Comparison of ENCODE assay signal across 8 mouse cellular contexts in genomic region chr4:134252131-134252910, GRCm38 (mm10). TPM values are rescaled to one million over a fixed set of nuclear protein-coding genes. Genes with fewer than 3 reads are reported as not detected.
A peak's percentile ranks its signal among the peaks of the same experiment; 100 is the strongest.
DNase-seq lines count a peak whose midpoint lies in the region; ATAC-seq and TF ChIP-seq lines count a peak whose summit lies in the region.

No protein-coding gene starts in this region.

- no peaks in the 10 kb centered on the region for H3K36me3 ChIP-seq in spleen, adult 2 months (ENCODE audit: control insufficient read depth, insufficient read depth, low read length)
- no peaks in the 10 kb centered on the region for H3K36me3 ChIP-seq in heart, embryonic 14.5 days (ENCODE audit: control insufficient read depth, insufficient read depth, low read length)
- no peaks in the 10 kb centered on the region for H3K36me3 ChIP-seq in limb, embryonic 14.5 days (ENCODE audit: control insufficient read depth, insufficient read depth, low read length)
- no peaks in the 10 kb centered on the region for H3K36me3 ChIP-seq in neural tube, embryonic 15.5 days

- TF ChIP-seq CTCF in spleen, adult 2 months (IDR thresholded peaks at IDR 0.05; ENCODE audit: extremely low read depth, insufficient read depth, insufficient read length, insufficient replicate concordance) = no peak

- peaks cover 5% of the 10 kb centered on the region for H3K4me1 ChIP-seq in spleen, adult 2 months (ENCODE audit: control insufficient read depth, insufficient read depth, insufficient read length)
- H3K4me1 ChIP-seq in heart, embryonic 14.5 days (ENCODE audit: control insufficient read depth in 2 of 2, insufficient read depth in 2 of 2, low read length in 2 of 2) = peaks cover 47 to 54% of the 10 kb centered on the region in 2 experiments
- H3K4me1 ChIP-seq in limb, embryonic 14.5 days (ENCODE audit: control insufficient read depth, insufficient read depth, low read length) = peaks cover 34% of the 10 kb centered on the region
- peaks cover 68% of the 10 kb centered on the region for H3K4me1 ChIP-seq in neural tube, embryonic 15.5 days

- WGBS in spleen, adult 2 months = 45% methylated on average over 22 of the region's 22 CpGs
- 27% methylated on average over 22 of the region's 22 CpGs for WGBS in heart, embryonic 14.5 days
- WGBS in limb, embryonic 14.5 days = 8% methylated on average over 22 of the region's 22 CpGs
- WGBS in neural tube, embryonic 15.5 days = 7% methylated on average over 22 of the region's 22 CpGs

- no peak for DNase-seq in spleen, adult 2 months (ENCODE audit: low read depth in 1 of 2, low spot score in 2 of 2)
- no peak for DNase-seq in spleen, adult 12 weeks (ENCODE audit: low spot score)
- no peak for DNase-seq in limb, embryonic 14.5 days (ENCODE audit: low spot score)
- DNase-seq in cerebellum, adult 11-12 months = no peak
- DNase-seq in frontal cortex, postnatal 10 days (ENCODE audit: low spot score in 2 of 2) = no peak
- DNase-seq in yolk sac, embryonic 10.5 days (ENCODE audit: low spot score) = no peak

- H3K27me3 ChIP-seq in spleen, adult 2 months (ENCODE audit: control insufficient read depth, insufficient read depth, low read length) = peaks cover 25% of the 10 kb centered on the region
- H3K27me3 ChIP-seq in heart, embryonic 14.5 days (ENCODE audit: control insufficient read depth, insufficient read depth, low read length) = peaks cover 31% of the 10 kb centered on the region
- H3K27me3 ChIP-seq in limb, embryonic 14.5 days (ENCODE audit: control insufficient read depth, insufficient read depth, low read length) = peaks cover 58% of the 10 kb centered on the region
- peaks cover 66% of the 10 kb centered on the region for H3K27me3 ChIP-seq in neural tube, embryonic 15.5 days (replicated peaks)

- peak overlapping the region; percentile 69 for H3K9ac ChIP-seq in heart, embryonic 14.5 days (ENCODE audit: low read length)
- peak overlapping the region; percentile 57 for H3K9ac ChIP-seq in limb, embryonic 14.5 days (ENCODE audit: low read depth, low read length, severe bottlenecking)
- H3K9ac ChIP-seq in neural tube, embryonic 15.5 days (replicated peaks) = peak overlapping the region; percentile 70

- no peak for TF ChIP-seq POLR2A in spleen, adult 2 months (IDR thresholded peaks at IDR 0.05; ENCODE audit: low read depth, low read length)
- TF ChIP-seq POLR2A in limb, embryonic 14.5 days (IDR thresholded peaks at IDR 0.05; ENCODE audit: borderline replicate concordance, extremely low read depth, insufficient read depth, insufficient read length) = no peak

- 0 out of 2 replicates have a peak overlapping the region, but pooled peaks have one; percentile 9 for H3K4me3 ChIP-seq in spleen, adult 2 months (ENCODE audit: extremely low read depth, insufficient read depth, insufficient read length)
- peak overlapping the region; percentile 48 to 49 for H3K4me3 ChIP-seq in heart, embryonic 14.5 days (ENCODE audit: control insufficient read depth in 1 of 2, insufficient read depth in 1 of 2, low read depth in 1 of 2, low read length in 2 of 2)
- peak overlapping the region; percentile 53 for H3K4me3 ChIP-seq in limb, embryonic 14.5 days (replicated peaks; ENCODE audit: low read length)
- peak overlapping the region; percentile 61 for H3K4me3 ChIP-seq in neural tube, embryonic 15.5 days (replicated peaks)

- H3K4me2 ChIP-seq in heart, embryonic 14.5 days (ENCODE audit: low read length) = peak overlapping the region; percentile 88
- H3K4me2 ChIP-seq in limb, embryonic 14.5 days (replicated peaks; ENCODE audit: low read depth, low read length, severe bottlenecking) = peak overlapping the region; percentile 99
- peak overlapping the region; percentile 77 for H3K4me2 ChIP-seq in neural tube, embryonic 15.5 days

- H3K9me3 ChIP-seq in heart, embryonic 14.5 days (ENCODE audit: control insufficient read depth, low read length) = no peaks in the 10 kb centered on the region
- no peaks in the 10 kb centered on the region for H3K9me3 ChIP-seq in limb, embryonic 14.5 days (ENCODE audit: control insufficient read depth, low read length)
- H3K9me3 ChIP-seq in neural tube, embryonic 15.5 days (replicated peaks) = no peaks in the 10 kb centered on the region

- H3K27ac ChIP-seq in spleen, adult 2 months (ENCODE audit: insufficient read depth, low read length) = no peak overlapping the region
- no peak overlapping the region; a peak in 1 of 4 replicates for H3K27ac ChIP-seq in heart, embryonic 14.5 days (replicated peaks in 1 of 2; ENCODE audit: control insufficient read depth in 1 of 2, insufficient read depth in 1 of 2, low read depth in 2 of 2, low read length in 2 of 2)
- H3K27ac ChIP-seq in limb, embryonic 14.5 days (replicated peaks; ENCODE audit: low read depth, low read length) = no peak overlapping the region
- H3K27ac ChIP-seq in neural tube, embryonic 15.5 days (replicated peaks) = peak overlapping the region; percentile 89

- ATAC-seq in heart, embryonic 14.5 days (ENCODE audit: insufficient number of reproducible peaks, insufficient read depth, low FRiP score, low read depth) = no peak
- ATAC-seq in limb, embryonic 14.5 days (ENCODE audit: low FRiP score, low read depth) = no peak
- peak; percentile 22; the same call in 1 of the 2 replicates for ATAC-seq in neural tube, embryonic 15.5 days (ENCODE audit: low FRiP score)

RNA-seq across cellular contexts. Expression of gene Grrp1, which starts 1.6 kb away (rescaled TPM):
- 6.9 and 10.2 TPM in 2 replicates for polyA plus RNA-seq in spleen, adult 2 months (2012; rRNA removed)
- 4.4 and 6.2 TPM in 2 replicates for polyA plus RNA-seq in heart, embryonic 14.5 days (2014; fragmentation: Nextera tagmentation; extraction: Ambion mirVana)
- polyA plus RNA-seq in limb, embryonic 14.5 days (2012; rRNA removed) = 9.7 and 13.1 TPM in 2 replicates
- 5.2 and 5.4 TPM in 2 replicates for polyA plus RNA-seq in limb, embryonic 14.5 days (2014; fragmentation: Nextera tagmentation; extraction: Ambion mirVana)
- 14.2 and 17.0 TPM in 2 replicates for polyA plus RNA-seq in neural tube, embryonic 15.5 days (2015; fragmentation: Nextera tagmentation; extraction: Ambion mirVana)

RNA-seq across cellular contexts. Expression of gene Gm30191, which starts 5.6 kb away (rescaled TPM):
- polyA plus RNA-seq in spleen, adult 2 months (2012; rRNA removed) = not detected in 2 replicates
- polyA plus RNA-seq in heart, embryonic 14.5 days (2014; fragmentation: Nextera tagmentation; extraction: Ambion mirVana) = not detected in 2 replicates
- polyA plus RNA-seq in limb, embryonic 14.5 days (2012; rRNA removed) = not detected in 2 replicates
- not detected in 2 replicates for polyA plus RNA-seq in limb, embryonic 14.5 days (2014; fragmentation: Nextera tagmentation; extraction: Ambion mirVana)
- polyA plus RNA-seq in neural tube, embryonic 15.5 days (2015; fragmentation: Nextera tagmentation; extraction: Ambion mirVana) = not detected in 2 replicates

RNA-seq across cellular contexts. Expression of gene Zfp593, which starts 6.9 kb away (rescaled TPM):
- 7.4 and 11.5 TPM in 2 replicates for polyA plus RNA-seq in spleen, adult 2 months (2012; rRNA removed)
- 8.6 and 9.1 TPM in 2 replicates for polyA plus RNA-seq in heart, embryonic 14.5 days (2014; fragmentation: Nextera tagmentation; extraction: Ambion mirVana)
- 15.8 and 18.1 TPM in 2 replicates for polyA plus RNA-seq in limb, embryonic 14.5 days (2012; rRNA removed)
- 17.3 and 18.9 TPM in 2 replicates for polyA plus RNA-seq in limb, embryonic 14.5 days (2014; fragmentation: Nextera tagmentation; extraction: Ambion mirVana)
- polyA plus RNA-seq in neural tube, embryonic 15.5 days (2015; fragmentation: Nextera tagmentation; extraction: Ambion mirVana) = 13.9 and 14.8 TPM in 2 replicates

RNA-seq across cellular contexts. Expression of gene E130218I03Rik, which starts 8.9 kb away (rescaled TPM):
- not detected in 2 replicates for polyA plus RNA-seq in spleen, adult 2 months (2012; rRNA removed)
- 0.20 TPM in 1 of 2 replicates, not detected in the other for polyA plus RNA-seq in heart, embryonic 14.5 days (2014; fragmentation: Nextera tagmentation; extraction: Ambion mirVana)
- polyA plus RNA-seq in limb, embryonic 14.5 days (2012; rRNA removed) = 0.10 TPM in 1 of 2 replicates, not detected in the other
- polyA plus RNA-seq in limb, embryonic 14.5 days (2014; fragmentation: Nextera tagmentation; extraction: Ambion mirVana) = 0.67 and 0.76 TPM in 2 replicates
- 0.42 TPM in 1 of 2 replicates, not detected in the other for polyA plus RNA-seq in neural tube, embryonic 15.5 days (2015; fragmentation: Nextera tagmentation; extraction: Ambion mirVana)

RNA-seq across cellular contexts. Expression of gene Cnksr1, which starts 14.1 kb away (rescaled TPM):
- polyA plus RNA-seq in spleen, adult 2 months (2012; rRNA removed) = 0.26 TPM in 2 replicates
- 0.57 and 0.62 TPM in 2 replicates for polyA plus RNA-seq in heart, embryonic 14.5 days (2014; fragmentation: Nextera tagmentation; extraction: Ambion mirVana)
- 2.8 and 3.3 TPM in 2 replicates for polyA plus RNA-seq in limb, embryonic 14.5 days (2012; rRNA removed)
- 2.0 TPM in 2 replicates for polyA plus RNA-seq in limb, embryonic 14.5 days (2014; fragmentation: Nextera tagmentation; extraction: Ambion mirVana)
- 0.20 and 1.4 TPM in 2 replicates for polyA plus RNA-seq in neural tube, embryonic 15.5 days (2015; fragmentation: Nextera tagmentation; extraction: Ambion mirVana)

Comparison
In these comparisons a context has a peak if more than half of its experiments do, and no peak if none do; other contexts are left out.
1. H3K4me3 ChIP-seq: peak in every context shown above with its lines; median percentile 61 in neural tube, embryonic 15.5 days; 53 in limb, embryonic 14.5 days; 48 in heart, embryonic 14.5 days; 9 in spleen, adult 2 months.